Mouse (Mus musculus) right cerebral cortex, adult 18-20 months (tissue): ENCODE data around the gene Cldn7.
"Not testable (repeated sequence)": the region's sequence is repeated elsewhere in the genome, so short reads cannot be mapped to it uniquely, and the experiment has no call there.

Experiments used
- DNase-seq: peaks from one replicate; pipeline ENCODE4 v3.0.0; 2022; ENCODE audit warnings: mixed read lengths

Cldn7 gene

DNA sequence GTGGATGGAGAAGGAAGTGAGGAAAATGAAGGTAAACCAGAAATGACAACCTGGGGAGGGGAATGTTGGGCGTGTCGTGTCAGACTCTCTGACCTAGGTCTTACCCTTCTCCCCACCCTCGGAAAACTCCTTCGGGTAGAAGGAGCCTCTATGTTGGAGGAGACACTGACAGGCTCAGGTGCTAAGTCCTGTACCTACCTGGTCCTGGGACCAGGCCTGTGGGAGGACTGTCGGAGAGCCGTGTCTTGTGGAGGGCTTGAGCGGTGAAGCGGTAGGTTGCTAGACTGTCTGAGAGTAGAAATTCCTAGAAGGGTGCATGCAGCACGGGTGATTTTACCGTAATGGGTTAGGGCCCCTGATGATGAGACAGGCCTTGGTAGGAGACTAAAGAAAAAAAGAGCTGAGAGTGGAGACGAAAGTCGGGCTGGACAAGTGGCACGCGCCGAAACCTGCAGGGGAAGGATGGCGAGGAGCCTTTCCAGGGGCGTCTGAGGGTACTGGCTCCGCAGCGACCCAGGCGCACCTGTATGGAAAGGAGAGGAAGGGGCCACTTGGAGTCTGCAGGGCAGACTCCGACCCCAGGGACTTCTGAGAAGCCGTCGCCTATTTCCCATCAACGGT, at the start of gene Cldn7:
Gene Cldn7 (plus strand): TSS at position 130 of the 621 bp plus-strand sequence.
- no peak for DNase-seq

DNA sequence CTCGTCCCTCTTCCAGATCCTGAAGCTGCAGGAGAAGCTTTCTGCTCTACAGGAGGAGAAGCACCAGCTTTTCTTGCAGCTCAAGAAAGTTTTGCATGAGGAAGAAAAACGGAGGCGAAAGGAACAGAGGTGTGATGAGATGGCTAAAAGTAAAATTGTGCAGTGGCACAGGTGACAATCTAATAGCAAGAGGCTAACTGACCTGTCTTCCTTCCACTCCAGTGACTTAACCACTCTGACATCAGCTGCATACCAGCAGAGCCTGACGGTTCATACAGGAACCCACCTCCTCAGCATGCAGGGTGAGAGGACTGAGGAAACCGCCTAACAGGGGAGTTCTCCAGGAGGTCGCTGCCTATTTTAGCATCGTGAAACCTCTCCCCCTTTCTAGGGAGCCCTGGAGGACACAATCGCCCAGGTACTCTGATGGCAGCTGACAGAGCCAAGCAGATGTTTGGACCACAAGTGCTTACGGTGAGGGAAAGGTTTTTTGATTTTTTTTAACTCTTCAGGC, 49.6 kb upstream of the Cldn7 start:
- DNase-seq, result no peak

DNA sequence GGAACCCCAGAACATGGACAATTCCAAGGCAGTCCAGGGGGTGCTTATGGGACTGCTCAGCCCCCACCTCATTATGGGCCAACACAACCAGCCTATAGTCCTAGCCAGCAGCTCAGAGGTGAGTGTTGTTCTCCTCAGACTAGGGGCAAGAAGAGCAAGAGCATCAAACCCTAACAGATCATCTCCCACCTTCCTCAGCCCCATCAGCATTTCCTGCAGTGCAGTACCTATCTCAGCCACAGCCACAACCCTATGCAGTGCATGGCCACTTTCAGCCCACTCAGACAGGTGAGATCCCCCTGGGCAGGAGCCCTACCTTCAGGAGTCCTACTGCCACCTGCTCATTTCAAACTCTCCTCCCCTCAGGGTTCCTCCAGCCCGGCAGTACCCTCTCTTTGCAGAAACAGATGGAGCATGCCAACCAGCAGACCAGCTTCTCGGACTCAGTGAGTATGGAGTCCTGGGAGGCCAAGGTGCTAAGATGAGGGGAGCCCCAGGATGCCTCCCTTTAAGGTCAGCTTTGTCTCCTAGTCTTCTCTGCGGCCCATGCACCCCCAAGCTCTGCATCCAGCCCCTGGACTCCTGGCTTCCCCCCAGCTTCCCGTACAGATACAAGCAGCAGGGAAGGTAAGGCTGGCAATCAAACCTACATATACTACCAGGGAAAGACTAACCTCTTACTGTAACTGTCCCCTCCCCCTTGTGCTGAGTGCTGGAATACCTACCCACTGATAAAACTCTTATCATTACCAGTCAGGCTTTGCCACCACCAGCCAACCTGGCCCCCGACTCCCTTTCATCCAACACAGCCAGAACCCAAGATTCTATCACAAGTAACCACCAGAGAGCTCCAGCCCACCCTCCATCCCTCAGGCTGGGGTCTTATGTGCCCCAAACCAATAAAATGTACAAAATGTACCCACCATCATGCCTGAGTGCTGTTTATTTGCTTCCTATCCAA, 48.6 kb upstream of the Cldn7 start:
- DNase-seq, result no peak

DNA sequence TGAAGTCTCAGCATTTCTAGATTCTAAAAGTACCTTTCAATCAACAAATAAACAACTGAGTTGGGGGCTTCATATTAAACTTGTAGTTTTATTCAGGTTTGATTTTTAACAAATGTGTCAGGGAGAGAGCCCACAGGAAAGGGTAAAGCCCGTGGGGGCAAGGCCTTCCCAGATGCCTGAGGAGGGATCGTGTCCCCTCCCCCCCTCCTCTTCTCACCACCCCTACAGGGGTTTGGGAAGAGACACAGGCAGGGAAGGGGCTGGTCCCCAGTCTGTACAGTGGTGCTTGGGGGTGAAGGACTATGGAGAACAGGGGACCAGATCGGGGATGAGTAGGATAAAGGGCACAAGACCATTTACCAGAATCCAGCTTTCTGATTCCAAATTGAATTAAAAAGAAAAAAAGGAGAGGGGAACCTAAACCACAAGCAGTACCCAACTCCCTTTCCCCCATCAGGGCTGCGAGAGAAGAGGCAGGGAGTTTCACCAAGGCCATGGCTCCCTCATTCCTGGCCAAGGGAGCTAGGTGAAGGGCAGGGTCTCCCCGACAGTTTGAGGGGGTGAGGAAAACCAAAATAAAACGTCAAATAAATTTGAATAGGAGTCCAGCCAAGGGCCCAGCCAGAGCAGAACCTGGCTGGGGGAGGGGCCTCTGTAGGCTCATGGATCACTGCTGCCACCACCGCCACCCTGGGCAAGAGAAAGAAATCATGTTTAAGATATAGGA, 47.8 kb upstream of the Cldn7 start:
- DNase-seq, result not testable (repeated sequence)

DNA sequence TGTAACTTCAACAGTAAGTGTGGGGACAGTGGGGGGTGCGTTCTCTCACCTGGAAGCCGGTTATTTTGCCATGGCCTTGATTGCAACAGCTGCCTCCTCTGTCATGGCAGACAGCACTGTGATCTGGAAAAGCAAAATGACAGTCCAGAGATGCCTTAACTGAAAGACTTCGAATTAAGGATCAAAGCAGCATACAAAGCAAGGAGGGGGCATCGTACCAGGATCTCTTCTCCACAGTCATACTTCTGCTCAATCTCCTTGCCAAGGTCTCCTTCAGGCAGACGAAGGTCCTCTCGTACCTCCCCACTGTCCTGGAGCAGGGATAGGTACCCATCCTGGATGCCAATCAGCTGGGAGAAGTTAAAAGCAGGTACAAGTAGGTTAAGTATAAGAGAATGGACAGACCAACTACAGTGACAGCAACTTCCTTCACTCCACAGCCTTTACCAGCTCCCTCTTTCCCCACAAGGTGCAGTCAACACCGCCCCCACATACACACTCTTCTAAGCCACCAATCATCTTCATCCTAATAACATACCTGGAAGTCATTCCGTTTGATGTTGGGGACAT, 47.1 kb upstream of the Cldn7 start:
- no peak for DNase-seq

DNA sequence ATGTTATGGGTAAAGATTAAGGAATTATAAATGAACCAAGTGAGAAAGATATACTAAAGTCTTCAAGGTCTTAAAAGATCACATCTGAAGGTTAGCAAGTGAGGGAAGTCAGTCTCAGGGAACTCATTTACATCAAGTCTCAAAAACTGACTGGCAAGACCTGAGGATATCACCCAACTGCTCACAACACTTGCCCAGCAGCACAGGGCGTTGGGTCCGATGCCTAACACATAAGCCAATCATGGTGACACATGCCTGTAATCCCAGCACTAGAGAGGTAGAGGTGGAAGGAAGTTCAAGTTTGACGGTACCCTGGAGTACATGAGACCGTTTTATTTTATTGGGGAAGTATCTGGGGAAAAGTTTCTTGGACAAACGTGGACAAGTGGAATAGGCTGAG, 46.5 kb upstream of the Cldn7 start:
- DNase-seq, result no peak

DNA sequence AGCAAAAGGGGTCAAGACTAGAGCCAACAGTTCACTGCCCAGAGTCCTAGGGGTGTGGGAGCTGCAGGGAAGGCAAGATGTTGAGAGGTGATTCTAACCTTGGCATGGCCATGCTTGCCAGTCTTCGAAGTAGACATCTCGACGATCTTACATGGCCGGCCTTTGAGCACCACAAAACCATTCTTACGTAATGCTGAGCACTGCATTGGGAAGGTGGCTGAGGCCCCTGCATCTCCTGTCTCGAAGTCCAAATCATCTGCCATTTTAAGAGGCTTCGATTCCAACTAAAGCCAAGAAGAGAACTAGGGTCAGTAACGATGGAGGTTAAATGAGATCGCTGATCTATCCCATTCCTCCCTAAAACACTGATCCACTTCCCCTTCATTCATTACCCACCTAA, 45.5 kb upstream of the Cldn7 start:
- DNase-seq, result no peak

DNA sequence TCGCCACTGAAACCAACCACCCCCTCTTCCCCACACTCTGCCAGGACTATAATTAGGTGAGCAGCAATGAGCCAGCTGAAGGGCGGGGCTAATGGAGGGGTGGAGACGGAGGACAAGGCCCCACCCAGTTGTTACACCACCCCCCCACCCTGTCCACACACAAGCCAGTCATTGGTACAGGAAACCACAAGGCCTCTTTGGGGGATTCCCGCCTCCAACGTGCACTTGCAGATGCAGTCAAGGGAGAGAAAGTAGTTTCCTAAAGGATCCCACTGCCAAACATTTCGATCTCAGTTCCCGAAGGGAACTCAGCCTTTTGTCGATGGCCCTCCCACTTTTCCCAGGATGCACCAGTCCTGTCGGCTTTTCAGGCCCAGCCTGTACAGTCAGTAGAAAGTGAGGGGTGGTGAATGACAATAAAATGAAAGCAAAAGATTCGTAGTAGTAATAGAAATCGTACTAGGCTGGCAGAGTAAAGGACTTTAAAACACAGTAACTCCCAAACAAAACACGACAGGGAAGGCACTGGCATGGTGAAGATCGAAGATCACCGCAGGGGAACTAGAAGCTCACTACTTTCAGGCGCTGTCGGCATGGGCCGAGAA, 44.8 kb upstream of the Cldn7 start:
- peak; percentile 42 for DNase-seq

DNA sequence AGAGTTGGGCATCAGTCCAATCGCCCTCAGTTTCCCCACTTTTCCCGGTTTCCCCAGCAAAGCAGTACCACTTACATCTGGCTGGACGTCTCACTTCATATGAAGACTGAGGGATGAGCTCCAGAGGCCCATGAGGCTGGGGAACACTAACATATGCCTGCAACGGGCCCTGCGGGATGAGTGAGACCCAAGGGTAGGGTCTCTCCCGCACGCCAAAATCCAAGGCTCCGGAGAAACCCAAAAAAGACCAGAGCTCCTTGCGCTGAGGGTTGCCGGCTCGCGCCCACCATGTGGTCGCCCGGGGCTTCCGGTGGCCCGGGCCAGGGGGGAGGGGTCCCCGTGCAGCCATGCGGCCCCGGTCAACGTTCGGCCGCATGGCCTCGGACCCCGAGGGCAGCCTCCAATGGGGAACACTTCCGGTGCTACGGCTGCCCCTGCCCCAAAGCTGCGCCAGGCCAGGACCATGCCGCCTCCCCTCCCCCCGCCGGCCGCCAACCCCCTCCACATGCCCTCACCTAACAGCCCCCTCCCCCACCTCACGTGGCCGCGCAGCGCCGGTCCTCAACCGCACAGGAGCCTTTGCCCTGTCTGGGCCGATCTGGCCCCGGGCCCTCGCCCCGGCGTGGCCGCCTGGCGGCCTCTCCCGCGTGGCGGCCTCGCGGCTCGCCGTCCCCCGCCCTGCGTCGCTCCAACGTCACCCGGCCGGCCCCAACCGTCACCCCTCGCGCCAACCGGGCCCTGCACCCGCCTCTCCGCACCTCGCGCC, 44.1 kb upstream of the Cldn7 start:
- no peak for DNase-seq

DNA sequence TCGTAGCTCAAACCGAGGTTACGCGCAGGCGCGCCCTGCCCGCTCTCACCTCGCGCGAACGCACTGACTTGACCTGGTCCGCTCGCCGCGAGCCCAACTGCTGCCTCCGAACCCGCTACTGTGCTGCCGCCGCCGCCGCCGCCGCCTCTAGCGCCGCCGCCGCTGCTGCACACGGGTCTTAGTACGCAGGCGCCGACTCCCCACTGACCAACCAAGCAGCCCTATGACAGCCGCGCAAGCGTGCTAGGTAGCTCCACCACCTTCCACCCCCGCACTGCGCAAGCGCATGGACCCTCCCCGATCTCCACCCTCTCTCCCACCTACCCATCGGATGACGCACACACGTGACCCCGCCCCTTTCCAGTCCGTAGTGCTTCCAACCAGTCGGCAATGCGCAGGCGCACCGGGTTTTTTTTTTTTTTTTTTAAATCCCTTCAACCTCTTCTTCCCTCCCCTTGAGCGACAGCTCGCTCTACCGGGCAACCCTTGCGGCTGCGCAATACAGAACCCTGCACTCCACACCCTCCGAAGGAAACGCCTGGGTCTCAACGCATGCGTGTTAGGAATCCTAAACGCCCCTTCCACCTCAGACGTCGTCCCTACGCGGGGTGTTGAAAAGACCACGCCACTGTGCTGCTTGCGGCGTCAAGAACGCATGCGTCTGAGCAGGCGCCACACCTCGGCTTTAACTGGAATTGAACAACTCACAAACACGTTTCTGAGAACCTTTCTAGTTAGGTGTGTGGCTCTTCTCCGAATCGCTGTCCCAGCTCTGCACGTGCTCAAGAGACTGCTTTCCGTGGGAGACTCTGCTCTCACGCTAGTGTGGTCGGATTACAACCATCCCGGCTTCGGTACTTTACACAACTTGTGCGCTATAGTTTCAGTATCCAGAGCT, 43.2 kb upstream of the Cldn7 start, which contains the start of gene Eif5a:
Gene Eif5a (minus strand): TSS at position 845 of the 898 bp plus-strand sequence.
- peak; percentile 100 for DNase-seq

DNA sequence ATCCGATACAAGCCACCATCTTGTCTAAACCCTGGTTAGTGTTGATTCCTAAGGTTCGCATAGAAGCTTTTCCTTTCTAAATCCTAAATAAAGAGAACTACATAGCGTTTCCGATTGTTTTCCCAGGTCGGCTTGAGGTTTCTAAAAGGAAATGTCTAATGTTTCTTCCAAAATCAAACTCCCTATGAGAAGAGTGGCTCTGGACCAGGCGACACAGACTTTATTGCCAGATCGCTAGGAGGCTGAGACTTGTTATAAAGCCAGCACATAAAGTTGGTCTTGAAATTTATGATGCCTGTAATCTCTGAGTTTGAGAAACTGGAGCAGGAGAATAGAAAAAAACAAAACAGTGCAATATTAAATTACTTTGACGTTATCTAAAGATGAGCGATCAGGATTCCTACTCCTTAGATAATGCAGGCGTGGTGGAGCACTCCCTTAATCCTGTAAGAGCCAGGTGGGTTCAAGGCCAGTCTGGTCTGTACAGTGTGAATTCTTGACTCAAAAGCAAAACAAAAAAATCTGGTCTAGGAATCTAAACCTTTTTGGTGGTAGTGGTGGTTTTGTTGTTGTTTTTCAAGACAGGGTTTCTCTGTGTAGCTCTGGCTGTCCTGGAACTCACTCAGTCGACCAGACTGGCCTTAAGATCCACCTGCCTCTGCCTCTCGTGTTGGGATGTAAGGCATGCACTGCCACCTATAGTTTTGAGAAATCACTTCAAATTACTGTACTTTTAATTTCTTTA, 42.4 kb upstream of the Cldn7 start:
- no peak for DNase-seq

DNA sequence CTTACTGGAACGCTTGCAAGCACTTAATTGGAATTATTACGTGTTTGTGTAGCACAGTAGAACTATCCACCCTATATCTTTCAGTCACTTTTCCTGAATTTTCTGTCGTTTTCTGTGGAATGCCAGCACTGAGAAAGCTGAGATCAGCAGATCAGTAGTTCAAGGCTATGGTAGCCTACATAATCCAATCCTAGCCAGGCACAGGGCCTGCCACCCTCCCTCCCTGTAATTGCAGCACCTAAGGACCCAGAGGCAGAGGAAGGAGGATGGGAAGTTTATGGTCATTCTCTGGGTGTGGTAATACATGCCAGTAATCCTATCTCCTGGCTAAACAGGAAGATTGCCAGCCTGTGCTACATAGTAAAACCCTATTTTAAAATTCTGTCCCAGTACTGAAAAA, 41.8 kb upstream of the Cldn7 start:
- DNase-seq, result no peak

DNA sequence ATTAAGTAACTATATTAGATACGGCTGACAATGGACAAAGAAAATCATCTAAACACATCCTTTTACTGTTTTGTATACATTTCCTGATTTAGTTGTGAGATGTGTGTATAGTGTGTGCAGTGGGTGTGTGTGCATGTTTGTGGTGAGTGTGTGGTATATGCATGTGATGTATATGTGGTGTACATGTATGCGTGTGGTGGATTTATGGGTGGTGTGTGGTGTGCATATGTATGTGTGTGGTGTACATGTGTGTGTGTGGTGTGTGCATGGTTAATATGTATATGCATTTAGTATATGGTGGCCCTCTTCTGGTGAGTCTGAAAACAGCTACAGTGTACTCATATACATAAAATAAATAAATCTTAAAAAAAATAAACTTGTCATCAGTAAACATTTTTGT, 37.1 kb upstream of the Cldn7 start:
- DNase-seq, result no peak

DNA sequence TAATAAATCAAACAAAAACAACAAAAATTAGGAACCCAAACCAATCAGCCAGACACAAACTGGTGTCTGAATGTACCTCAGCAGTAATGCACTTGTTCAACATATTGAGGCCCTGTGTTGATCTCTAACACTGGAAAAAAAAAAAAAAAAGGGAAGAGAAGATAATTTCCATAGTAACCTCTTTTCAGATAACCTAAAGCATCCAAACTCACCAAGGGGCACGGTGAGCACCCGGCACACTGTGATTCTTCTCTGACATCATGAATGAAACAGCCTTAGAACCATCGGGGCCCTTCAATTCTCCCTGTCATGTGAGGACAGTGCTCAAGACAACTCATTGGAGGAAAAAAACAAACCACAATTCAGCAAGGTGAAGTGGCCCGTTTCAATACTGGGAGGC, 34.9 kb upstream of the Cldn7 start:
- no peak for DNase-seq

DNA sequence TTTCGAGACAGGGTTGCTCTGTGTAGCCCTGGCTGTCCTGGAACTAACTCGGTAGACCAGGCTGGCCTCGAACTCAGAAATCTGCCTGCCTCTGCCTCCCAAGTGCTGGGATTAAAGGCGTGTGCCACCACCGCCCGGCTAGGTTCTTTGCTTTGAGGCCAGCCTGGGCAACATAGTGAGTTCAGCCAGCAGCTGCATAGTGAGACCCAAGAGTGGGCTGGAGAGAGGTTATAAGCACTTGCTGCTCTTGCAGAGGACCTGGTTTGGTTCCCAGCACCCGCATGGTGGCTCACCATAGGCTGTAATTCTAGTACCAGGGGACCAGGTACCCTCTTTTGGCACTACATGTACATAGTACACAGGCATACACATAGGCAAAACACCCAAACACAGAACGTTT, 34.4 kb upstream of the Cldn7 start:
- DNase-seq, result not testable (repeated sequence)

DNA sequence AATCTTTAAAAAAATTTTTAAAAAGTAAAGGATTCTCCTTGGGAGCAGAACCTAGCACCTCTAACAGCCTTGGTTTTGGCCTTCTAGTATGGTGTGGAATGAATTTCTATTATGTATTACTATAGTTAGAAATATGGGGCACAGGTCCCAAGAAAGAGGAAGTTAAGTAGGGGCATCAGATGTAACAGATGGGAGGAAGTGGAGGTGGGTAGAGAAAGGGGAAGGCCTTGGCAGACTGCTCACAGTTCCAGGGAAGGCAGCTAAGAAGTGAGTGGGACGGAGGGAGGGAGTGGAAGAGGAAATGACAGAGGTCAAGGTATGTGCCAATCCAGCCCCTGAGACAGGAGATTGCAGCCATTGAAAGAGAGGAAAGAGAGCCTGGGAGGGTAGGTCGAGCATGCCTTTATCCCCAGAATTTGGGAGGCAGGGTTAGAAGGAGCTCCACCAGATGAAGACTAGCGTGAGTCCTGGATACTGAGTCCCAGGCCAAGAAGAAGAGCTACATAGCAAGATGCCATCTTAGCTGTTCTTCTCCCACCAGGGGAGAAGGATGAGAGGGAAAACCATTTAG, 33.5 kb upstream of the Cldn7 start:
- DNase-seq, result no peak

DNA sequence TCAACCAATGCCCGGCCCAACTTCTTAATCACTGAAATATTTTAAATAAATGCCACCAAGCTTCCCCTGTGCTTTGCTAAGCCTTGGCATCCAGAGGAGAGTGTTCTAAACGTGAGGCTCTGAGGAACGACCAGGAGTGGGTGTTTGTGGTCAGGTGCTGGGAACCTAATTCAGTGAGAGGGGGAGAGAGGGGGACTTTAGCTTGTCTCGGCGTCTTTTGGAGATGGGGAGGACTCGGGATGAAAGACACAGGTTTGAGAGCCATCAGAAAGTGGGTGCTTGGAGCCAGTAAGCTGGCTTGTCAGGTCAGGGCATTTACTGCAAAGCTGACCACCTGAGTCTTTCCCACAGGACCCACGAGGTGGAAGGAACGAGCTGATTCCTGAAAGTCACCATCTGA, 32.8 kb upstream of the Cldn7 start:
- DNase-seq, result no peak

DNA sequence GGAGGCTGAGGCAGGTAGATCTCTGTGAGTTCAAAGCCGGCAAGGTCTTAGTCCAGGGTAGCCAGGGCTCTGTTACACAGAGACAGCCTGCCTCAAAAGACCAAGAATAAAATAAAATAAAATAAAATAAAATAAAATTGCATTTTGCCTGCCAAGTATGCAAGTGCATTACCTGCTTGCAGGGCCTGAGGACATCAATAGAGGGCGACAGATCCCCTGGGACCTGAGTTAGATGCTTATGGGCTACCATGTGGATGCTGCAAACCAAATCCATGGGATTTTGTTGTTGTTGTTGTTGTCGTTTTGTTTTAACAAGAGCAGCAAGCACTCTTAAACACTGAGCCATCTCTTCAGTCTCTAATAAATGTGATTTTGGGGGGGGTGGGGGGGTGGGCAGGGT, 32.3 kb upstream of the Cldn7 start:
- DNase-seq, result no peak

DNA sequence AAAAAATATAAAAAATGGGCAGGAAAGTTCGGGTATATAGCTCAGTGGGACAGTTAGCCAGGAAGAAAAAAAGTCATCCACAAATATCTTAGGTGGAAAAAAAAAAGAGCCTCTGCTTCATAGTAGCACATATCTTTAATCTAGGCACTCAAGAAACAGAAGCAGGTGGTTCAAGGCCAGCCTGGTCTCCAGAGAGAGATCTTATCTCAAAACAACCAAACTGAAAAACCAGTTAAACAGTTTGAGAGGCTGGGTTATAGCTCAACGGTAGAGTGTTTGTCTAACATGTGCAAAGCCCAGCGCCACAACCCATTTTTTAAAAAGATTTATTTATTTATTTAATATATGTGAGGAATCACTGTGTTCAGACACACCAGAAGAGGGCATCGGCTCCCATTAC, 31.5 kb upstream of the Cldn7 start:
- DNase-seq, result no peak

DNA sequence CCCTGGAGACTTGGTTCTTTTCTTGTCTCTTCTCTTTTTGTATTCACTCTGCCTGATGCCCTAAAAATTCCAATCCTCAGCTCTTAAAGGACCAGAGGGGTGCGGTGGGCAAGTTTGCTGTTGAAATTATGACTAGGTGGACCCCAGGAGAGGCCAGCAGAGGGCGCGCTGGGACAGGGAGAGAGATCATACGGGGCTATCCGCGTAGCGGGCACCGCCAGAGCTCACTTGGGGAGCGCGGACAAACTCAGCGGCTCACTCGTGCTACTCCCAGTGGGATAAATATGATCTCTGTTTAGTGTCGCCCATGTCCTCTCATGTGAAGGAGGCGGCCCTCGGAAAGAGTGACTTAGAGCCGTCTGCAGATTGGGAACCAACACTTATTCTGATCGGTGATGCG, 30.4 kb upstream of the Cldn7 start:
- peak; percentile 84 for DNase-seq
